Mouse (Mus musculus): ENCODE results near the gene Mfap5.
"Not testable (repeated sequence)": the region's sequence is repeated elsewhere in the genome, so short reads cannot be mapped to it uniquely, and the experiment has no call there.

The Mfap5 gene

DNA sequence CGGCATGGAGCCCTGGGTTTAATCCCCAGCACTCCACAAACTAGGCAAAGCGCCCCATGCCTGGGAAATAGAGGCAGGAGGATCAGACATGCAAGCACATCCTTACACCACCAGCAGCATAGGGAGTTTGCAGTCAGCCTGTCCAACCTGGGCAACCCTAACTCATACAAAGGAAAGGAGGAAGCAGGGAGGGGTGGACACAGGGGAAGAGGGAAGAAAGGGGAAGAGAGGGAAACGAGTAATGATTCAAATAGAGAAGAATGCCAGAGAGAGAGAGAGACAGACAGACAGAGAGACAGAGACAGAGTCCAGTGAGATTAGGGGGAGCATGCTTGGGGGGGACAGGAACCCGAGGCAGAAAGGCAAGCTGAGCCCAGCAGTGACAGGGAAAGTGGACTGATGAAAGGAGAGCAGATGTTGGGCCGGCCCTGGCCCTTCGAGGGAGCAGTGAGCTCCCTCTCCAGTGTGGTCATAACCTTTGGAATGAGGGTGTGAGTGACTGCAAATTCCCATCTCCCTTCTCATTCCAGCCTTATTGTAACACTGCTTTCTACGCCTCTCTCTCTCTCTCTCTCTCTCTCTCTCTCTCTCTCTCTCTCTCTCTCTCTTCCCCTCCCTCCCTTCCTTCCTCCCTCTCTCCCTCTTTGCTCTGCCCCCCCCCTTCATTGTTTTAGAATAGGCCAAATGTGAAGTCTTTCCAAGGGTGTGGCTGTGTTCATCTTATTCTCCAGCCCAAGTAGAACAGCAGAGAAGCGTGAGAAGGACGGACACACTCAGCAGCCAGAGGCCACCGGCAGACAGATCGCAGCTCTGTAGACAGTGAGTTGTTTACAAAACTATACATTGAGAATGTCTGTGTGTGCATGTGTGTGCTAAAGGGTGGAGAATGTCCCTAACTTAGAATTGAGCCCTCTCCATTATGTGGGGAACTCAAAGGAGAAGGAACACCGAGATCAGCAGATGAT is 7.6 kb downstream of the Mfap5 start:
- DNase-seq (ENCODE audit: low read depth), result no peak

DNA sequence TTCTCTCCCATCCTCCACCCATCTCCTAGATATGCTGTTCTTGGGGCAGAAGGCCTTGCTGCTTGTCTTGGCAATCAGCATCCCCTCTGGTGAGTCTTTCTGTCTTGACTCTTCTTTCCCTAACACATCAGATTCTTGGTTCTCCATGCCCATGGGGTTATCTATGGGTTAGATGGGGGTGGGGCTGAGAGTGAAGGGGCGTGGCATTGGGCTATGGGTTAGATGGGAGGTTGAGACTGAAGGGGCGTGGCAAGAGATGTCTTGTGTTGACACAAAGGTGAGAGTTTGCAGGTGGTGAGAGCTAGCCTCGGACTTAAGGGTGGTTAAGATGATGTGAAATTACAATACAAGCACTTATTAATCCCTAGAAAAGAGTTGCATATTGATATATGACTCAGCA is 8.7 kb downstream of the Mfap5 start:
- DNase-seq (ENCODE audit: low read depth), result no peak

DNA sequence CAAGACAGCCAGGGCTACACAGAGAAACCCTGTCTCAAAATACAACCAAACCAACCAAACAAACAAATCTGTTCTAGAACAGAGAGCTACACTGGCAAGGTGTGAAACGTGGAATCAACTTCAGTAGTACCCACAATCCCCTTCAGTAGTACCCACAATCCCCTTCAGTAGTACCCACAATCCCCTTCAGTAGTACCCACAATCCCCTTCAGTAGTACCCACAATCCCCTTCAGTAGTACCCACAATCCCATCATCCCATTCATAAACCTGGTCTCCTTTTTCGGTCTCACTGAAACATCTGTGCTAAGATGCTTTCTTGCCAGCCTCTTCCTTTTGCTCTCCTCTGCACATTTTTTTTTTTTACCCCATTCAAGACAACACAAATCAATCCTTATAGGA is 10.1 kb downstream of the Mfap5 start:
- DNase-seq (ENCODE audit: low read depth), result not testable (repeated sequence)

DNA sequence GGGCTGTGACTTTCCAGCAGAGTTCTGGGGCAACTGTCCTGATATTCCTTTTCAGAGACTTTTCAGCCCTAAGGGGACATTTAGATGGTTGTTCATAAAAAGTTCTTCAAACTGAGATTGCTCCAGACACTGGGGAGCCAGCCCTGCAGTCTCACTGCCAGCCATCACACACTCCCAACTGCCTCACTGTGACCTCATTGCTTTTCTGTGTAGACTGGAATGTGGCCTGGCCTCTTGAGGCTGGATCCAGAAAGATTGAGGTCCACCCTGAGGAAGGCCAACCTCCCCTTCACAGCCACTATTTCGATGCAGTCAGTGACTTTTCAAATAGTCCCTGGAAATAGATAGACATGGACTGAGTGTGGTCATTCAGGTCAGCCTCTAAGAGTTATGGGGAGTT is 12.0 kb downstream of the Mfap5 start:
- no peak for DNase-seq (ENCODE audit: low read depth)

DNA sequence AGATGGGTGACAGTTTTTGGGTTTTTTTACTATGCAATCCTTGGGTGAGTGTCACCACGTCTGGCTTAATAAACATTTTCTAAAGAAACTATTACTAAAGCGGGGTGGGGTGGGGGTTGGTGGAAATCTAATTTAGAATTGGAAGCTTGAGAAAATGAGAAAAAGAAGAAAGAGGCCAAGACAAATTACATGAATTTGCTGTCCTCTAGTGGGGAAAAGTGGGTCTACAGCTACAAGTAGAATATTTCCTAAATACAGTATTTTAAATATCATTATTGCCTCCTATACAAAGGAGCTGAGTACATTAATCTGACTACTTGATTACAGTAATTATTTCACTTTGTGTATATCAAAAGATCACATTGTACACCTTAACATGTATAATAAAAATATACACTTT is 13.7 kb downstream of the Mfap5 start:
- no peak for DNase-seq (ENCODE audit: low read depth)

DNA sequence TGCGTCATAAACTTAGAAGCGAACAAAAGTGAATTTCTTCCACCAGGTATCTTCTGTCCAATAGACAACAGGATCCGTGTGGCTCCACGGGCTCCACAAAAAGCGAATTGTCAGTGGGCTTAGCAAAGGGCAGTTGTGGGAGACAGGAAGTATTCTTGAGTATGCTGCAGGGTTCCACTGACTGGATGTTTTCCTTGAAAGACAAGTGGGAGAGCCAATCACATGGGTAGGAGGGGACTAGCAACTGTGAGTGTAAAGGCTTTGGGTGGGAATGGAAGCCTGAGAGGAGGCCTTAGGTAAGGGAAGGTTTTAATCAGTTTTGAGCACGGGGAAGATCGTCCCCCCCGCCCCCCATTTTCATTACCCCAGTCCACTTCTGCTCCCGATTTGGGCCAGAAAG is 16.9 kb downstream of the Mfap5 start:
- no peak for DNase-seq (ENCODE audit: low read depth)

DNA sequence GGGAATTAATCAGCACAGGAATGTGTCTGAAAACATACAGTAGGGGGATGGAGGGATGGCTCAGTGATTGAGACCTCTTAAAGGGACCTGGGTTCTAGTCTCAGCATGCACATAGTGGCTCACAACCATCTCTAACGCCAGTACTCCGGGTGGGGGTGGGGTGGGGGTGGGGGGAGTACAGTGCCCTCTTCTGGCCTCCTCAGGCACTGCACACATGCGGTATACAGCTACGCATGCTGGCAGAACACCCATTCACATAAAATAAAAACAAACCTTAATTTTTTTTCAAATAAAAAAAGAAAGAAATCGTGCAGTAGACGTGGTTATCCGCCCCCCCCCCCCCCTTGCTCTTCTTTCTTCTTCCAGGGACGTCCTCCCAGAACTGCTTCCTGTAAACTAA is 17.6 kb downstream of the Mfap5 start:
- no peak for DNase-seq (ENCODE audit: low read depth)

DNA sequence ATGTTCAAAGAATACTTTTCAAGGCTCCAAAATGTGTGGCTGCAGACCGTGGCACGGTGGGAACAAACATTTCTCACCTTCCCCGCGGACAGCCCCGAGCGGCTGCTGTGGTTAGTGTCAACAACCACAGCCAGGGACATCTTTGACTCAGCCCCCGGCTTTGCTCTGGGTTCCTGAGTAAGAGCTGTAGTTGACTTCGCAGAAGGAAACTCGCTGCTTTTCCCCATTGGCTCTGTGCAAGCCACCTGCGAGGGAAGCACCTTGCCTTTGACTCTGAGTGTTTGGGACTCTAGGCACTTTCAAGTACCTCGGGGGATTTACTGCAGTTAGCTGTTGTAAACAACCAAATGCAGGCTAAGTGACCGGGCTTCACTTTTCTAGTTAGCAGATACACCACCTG is 22.0 kb downstream of the Mfap5 start:
- DNase-seq (ENCODE audit: low read depth), result peak; percentile 26

DNA sequence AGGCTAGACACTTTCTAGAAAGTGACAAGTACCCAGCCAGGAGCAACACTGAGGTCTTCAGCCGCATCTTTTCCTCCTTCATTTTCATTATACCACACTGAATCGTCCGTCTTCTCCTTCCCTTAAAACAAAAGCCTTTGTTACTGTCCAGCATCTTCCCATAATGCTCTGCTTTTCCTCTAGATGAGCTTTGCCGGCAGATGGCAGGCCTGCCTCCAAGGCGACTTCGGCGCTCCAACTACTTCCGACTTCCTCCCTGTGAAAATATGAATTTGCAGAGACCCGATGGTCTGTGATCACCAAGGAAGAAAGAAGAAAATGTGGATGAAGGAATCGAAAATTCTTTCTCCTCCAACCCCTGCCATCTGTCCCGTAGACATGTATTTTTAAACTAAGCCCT is 22.5 kb downstream of the Mfap5 start:
- DNase-seq (ENCODE audit: low read depth), result no peak

DNA sequence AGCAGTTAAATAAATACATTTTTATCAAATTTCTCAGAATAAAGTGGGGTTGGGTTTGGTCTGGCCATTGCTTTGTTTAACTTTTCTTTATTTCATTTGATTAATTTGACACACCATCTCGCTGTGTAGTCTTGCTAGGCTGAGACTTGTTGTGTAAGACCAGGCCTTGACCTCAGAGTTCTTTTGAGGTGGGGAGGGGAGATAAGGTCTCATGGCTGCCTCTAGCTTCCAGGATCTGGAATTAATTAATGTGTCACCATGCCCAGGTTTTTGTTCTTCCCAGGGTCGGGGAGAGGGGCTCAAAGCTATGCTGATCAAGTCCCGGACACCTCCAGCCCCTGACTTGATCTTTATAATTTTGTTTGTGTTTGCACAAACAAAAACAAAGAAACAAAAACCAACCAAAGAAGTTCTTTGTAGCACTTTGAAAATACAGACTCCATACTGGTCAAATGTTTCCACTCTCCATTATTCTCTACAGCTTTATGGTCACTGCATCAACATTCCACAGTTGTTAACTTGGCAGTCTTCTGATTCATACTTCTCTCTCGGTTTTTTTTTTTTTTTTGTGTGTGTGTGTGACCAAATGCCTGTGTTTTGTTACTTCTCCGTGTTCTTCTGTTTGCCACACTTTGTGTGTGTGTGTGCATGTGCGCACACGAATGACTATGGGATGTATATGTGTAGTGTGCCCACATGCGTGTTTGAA is 26.0 kb downstream of the Mfap5 start:
- no peak for DNase-seq (ENCODE audit: low read depth)

DNA sequence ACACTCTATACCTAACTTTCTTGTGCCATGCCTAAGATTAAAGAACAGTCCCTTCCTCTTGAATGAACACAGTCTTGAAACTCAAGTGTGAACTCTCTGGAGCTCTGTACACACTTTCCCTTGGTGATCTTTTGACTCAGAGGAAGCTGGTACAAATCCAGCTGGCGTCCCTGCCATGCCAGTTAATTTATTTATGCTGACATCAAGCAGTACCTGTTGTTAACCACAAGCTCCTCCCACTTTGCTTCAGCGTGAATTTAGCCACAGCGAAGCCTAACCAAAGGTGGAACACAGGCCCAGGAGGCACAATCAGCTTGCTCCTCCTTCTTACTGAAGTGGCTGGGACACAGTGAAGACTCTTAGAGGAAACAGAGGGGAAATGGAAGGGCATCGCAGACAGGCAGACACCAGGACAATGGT is 27.2 kb downstream of the Mfap5 start:
- peak; percentile 54 for DNase-seq (ENCODE audit: low read depth)

DNA sequence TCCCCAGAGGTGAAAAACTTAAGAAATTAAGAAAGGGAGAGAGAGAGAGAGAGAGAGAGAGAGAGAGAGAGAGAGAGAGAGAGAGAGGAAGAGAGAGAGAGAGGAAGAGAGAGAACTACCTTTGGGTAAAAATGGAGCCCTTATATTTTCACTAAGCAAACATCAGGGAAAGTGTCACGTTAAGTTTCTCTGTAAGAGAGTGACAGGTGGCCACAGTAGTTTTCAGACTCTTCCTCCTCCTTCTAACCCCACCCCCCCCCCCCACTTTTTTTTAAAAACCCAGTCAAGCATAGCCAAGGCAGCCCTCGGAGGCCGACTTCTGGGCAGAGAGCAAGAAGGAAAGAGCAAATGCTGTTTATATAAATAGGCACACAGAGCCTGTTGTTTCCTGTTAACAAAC is 28.4 kb downstream of the Mfap5 start:
- DNase-seq (ENCODE audit: low read depth), result no peak

DNA sequence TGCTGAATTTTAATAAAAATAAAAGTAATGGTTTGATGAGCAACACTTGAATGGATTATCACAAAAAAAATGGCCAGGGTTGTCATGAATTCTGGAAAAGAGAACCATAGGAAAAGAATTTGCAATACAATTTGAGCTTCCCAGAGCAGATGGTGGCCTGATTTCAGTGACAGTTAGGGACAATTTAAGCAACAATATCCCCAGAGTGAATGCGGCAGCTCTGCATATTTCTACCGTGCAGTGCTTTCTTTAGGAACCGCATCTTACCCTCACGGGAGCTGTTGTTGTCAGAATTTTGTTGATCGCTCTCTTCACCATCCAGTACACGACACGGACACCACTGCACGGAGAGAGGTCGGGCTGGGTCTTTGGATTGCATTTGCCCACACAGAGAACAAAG is 33.9 kb downstream of the Mfap5 start:
- no peak for DNase-seq (ENCODE audit: low read depth)

DNA sequence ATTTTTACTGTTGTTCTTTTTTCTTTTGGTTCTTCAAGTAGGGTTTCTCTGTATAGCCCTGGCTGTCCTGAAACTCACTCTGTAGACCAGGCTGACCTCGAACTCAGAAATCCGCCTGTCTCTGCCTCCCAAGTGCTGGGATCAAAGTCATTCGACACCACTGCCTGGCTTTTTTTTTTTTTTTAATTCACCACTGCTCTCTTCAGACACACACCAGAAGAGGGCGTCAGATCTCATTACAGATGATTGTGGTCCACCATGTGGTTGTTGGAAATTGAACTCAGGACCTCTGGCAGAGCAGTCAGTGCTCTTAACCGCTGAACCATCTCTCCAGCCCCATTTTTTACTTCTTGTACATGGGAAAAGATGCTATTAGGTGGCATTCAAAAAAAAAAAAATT is 36.8 kb downstream of the Mfap5 start:
- DNase-seq (ENCODE audit: low read depth), result not testable (repeated sequence)

DNA sequence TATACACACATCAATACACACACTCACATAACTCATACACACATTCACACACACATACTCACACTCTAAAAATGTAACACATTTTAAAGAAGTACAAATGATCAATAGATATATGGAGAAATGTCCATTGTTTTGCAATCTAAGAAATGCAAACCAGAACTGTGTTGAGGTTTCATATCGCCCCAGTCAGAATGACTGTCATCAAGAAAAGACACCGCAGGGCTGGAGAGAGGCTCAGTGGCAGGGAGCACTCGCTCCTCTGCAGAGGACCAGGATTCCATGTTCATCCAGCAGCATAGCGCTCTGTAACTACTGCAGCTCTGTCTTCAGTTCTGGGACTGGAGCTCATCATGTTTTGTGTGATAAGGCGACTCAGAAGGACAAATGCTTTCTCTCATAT is 37.9 kb downstream of the Mfap5 start:
- DNase-seq (ENCODE audit: low read depth), result no peak

DNA sequence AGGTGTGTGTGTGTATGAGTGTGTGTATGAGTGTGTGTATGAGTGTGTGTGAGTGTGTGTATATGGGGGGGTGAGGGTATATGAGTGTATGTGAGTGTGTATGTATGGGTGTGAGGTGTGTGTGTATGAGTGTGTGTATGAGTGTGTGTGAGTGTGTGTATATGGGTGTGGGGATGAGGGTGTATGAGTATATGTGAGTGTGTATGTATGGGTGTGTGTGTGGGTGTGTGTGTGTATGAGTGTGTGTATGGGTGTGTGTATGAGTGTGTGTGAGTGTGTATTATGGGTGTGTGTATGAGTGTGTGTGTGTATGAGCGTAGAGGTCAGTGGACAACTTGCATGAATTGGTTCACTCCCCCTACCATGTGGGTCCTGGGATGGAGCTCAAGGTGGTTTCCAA is 39.0 kb downstream of the Mfap5 start:
- no peak for DNase-seq (ENCODE audit: low read depth)

DNA sequence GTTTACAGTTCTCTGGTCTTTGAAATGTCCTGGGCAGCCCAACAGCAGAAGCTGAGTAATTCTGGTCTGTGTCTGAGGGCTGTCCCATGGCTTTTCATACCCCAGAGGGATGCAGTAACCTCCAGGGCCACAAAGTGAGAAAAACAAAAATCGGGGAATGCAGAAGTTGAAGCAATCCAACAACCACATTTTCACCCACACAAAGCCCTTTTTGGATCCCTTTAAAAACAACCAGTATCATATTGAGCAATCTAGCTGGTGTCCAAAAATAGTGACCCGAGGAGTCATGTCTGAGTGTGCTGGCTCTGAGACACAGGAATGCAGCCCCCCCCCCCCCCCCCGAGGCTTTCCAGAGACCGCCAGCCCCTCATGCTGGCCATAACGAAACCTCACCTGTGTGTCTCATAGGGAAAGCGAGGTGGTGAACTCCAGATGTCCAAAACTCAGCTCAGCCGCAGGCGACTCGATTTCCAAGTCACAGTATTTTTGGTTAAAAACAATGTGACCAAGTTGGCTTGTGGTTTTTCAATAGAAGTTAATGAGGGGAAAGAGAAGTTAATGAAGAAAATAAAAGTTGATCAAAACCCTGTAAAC is 39.7 kb downstream of the Mfap5 start:
- no peak for DNase-seq (ENCODE audit: low read depth)

DNA sequence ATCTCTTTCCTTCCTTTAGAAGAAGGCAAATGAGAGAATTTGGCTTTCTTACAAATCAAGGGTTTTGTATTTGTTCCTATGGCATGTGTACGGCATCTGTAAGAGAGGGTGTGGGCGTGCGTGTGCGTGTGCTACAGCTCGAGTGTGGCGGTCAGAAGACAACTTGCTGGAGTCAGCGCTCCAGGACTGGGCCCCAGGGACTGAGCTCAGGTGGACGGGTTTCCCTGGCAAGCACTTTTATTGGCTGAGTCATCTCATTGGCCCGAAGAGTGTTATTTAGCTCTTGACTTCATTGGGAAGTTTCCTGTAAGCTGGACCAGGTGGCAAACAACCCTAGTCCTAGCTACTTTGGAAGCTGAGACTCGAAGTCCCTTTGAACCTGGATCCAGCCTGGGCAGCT is 40.3 kb downstream of the Mfap5 start:
- no peak for DNase-seq (ENCODE audit: low read depth)

DNA sequence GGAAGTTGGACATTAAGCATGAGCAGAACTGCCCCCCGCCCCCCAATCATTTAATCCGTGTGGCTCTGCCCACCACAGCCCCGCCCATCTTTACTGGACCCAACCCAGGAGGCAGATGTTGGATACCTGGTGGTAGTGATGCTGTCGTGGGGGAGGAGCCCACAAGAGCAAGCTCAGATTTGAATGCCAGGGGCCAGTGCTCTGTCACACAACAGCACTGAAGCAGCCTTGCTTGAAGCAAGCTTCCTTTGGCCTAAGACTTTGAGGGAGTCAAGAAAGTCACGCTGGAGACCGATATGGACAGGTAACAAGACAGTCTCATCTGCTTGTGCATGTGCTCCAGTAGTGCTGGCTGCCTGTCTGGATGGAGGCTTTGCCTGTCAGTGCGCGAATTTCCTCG is 48.0 kb downstream of the Mfap5 start, which contains the start of gene Aicda:
TSS of gene Aicda (plus strand) at position 196 of the 400 bp plus-strand sequence.
- DNase-seq (ENCODE audit: low read depth), result no peak

DNA sequence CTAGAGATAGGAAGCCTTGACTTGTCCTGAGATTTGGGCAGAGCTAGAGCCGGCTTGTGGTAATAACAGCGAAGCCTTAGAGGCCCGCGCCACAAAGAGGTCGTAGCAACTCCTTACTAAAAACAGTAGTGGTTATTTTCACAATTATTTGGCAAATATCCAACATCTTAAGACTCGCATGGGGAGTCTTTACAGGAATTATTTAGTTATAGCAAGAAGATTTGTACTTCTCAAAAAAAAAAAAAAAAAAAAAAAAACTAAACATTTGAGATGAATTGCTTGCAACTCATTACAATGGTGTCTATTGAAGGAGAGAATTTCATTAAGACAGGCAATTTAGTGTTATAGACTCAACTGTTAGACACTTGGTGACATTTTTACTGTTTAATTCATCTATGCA is 48.5 kb downstream of the Mfap5 start:
- DNase-seq (ENCODE audit: low read depth), result no peak

DNA sequence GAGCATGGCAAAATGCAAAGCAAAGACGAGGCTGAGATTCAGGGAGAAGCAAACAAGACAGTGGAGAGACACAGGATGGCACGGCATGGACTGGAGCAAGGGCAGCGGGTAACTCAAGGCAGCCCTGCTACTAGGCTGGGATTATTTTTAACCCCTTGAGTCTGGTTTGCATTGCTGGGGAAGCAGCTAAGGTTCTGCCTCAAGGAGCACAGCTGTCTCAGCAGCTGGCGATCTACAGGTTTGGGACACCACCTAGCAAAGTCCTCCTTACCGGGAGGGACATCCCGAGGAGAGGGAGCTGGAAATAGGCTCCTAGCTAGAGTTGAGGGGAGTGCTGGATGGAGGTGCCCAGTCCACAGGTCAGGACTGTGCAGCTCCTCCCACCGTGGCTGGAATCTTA is 49.6 kb downstream of the Mfap5 start:
- DNase-seq (ENCODE audit: low read depth), result no peak

DNA sequence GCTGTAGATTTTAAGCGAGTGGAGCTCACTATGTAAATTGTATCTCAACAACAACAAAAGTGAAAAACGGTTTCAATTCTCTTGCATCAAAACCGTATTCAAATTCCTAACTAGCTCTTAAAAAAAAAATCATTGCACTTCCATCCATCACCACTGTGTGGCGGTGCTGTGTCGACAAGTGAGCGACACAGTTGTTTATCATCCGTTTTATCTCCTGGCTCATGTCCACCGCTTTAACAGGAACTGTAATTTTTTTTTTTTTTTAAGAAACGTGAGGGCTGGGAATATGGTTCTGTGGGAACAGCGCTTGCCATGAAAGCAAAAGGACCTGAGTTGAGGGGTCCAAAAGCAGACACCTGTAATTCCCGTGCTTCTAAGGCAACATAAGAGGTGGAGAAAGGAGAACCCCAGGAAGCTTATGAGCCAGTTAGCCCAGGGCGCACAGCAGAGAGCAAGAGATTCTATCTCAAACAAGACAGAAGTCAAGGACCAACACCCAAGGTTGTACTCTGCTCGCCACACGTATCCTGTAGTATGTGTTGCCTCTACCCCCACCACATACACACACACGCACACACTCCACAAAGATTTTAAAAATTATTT is 51.4 kb downstream of the Mfap5 start:
- peak; percentile 82 for DNase-seq (ENCODE audit: low read depth)

DNA sequence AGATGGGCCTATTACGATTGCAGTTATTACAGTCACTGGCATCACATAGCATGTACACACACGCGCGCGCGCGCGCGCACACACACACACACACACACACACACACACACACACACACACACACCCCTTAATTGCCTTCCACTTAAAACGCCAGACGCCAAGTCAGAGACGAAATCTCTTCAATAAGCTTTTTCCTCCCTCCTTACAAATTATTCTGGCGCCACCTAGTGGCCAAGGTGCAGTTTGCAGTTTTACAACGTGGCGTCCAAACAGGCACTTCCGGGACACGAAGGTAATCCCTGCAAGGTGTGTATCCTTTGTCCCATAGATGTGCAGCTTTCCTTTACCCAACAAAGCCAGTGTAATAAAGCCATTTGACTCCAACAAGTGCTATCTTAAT is 54.8 kb downstream of the Mfap5 start:
- peak; percentile 90 for DNase-seq (ENCODE audit: low read depth)
